Mouse (Mus musculus): ENCODE results near the gene Ccdc78.

The Ccdc78 gene

DNA sequence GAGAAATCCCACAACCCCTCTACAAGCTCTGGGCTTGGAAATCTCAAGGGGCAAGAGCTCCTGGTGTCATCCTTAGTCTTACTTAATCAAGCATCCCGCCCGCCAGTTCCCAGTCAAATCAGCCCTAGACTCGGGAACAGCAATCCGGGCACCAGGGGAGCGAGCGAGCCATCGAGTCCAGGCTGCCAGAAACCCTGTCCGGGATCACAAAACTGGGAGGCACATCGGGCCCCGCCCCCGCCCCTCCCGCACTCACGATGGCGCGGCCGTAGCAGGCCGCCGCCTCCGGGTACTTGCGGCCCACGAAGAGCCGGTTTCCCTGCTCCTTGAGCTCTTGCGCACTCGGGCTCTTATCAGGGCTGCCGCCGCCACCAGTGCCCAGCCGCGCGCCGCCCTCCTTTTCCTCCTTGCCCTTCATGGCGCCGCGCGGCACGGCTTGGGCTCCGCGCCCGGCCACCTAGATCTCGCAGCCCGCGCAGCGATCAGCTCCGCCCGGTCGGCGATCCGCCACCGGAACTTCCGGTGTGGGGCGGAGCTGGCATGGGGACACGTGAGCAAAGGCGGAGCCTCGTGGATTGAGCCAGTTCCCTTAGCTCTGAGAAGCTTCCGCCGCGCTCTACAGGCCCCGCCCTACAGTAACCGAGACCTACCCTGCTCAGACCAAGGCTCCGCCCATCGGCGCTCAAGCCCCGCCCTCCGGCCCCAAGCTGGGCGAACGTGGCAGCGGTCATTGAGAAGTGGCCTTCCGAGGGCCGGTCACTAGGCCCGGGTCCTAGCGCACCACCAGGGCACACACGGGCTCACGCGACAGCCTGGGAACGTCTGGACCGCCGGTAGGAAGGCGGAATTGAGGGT, 46.3 kb downstream of the Ccdc78 start:
- DNase-seq (ENCODE audit: low spot score in 2 of 2), result peak; percentile 98 to 99

DNA sequence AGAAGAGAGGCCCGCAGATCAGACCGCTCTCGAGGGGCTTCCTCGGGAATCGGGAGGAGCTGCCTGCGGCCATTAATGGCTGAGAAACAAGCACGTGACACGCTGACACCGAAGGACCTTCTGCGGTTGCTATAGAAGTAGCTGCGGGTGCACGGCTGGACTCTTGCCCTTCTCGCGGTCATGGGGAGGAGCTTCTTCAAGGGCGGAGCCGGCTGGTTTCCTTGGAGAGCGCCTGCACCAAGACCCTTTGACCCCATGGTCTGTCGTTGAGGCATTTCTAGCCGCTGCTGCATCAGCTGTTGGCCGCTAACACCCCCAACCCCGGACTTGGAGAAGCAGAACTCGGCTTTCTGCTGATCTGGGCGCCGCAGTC, 46.9 kb downstream of the Ccdc78 start, which contains the start of gene Stub1:
Stub1 (minus strand) TSS at position 114 of the 373 bp plus-strand sequence.
- peak; percentile 79 to 83 for DNase-seq (ENCODE audit: low spot score in 2 of 2)

DNA sequence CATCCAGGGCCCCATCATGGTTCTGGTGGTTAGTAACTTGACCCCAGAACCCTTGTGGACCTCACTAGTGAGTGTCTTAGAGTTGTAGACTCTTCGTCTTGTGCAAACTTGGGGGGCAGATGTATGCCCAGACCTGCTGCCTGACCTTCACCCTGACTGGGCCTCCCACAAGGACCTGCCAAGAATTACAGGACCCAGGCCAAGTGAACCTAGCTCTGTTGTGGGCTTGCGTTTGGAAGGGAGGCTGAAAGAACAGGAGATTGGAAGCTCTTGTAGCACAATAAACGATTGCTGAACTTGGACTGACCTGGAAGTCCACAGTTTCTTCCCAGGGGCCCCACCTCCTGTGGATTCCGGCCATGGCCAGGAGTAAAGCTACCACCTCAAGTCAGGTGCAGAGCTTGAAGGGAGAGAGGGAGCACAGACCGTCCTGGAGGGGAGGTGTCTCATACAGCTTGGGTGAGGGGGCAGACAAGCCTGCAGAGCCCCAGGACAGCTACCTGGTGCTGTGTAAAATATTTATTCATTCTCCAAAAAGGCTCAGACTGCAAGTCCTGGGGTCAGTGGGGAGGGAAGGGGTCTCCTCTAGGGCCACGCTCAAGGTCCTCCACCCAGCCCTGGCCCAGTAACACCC, 47.7 kb downstream of the Ccdc78 start:
- no peak for DNase-seq (ENCODE audit: low spot score in 2 of 2)

DNA sequence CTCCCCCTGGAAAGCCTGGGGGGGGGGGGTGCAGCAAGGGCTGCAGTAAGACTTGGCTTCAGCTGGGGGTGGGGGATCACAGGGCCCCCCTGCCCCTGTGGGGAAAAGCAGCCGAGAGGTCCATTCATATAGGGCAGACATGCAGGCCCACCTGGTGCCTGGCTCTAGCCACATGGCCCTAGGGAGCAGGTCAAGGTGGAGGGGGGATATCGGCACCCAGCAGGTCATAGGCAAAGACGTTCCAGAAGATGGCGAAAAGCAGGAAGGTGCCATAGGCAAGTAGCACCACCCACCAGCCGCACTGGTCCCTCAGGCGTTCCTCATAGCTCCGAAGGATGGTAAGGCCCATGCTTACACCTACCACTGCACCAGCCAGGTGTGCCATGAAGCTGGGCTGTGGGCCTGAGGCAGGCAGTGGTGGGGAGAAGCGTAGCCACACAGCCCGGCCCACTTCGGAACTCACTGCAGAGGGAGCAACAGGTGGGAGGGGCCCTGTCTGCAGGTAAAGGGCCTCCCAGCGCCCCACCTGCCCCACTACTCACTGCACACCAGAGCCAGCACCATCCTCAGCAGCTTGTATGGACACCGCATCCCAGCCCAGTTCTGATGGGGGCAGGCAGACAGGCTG, 48.3 kb downstream of the Ccdc78 start:
- DNase-seq (ENCODE audit: low spot score in 2 of 2), result no peak

DNA sequence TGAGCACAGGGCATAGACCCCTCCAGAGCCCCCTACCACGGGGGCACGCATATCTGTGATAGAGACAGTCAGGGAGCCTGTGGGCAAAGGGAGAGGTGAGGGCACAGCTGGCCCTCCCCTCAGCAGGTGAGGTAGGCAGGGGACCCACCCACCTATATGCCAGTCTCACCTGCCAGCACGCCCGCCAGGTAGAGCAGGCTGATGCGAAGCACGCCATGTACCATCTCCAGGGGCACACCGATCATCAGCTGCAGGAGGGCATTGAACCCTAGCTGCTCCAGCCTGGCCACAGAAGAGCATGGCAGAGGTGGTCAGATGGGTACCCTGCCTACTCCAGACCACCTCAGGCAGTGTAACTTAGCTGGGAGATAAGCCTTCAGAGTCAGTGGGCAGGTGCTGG, 48.9 kb downstream of the Ccdc78 start:
- no peak for DNase-seq (ENCODE audit: low spot score in 2 of 2)

DNA sequence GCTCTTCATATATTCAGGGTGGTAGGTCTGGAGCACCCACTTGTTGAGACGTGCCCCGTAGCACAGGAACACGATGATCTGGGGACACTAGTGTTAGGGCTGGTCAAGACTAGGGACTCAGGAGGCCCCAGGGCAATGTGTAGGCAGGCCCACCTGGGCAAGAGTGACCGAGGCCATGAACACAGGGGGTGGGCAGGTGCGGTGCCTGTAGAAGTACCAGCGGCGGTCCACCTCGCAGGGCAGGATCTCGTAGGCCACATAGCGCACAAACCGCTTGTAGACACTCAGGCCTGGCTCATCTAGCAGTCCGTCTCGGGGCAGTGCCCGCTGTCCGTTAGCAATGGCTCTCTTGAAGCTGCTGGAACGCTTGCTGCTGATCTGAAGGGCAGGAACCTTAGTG, 49.4 kb downstream of the Ccdc78 start:
- no peak for DNase-seq (ENCODE audit: low spot score in 2 of 2)

DNA sequence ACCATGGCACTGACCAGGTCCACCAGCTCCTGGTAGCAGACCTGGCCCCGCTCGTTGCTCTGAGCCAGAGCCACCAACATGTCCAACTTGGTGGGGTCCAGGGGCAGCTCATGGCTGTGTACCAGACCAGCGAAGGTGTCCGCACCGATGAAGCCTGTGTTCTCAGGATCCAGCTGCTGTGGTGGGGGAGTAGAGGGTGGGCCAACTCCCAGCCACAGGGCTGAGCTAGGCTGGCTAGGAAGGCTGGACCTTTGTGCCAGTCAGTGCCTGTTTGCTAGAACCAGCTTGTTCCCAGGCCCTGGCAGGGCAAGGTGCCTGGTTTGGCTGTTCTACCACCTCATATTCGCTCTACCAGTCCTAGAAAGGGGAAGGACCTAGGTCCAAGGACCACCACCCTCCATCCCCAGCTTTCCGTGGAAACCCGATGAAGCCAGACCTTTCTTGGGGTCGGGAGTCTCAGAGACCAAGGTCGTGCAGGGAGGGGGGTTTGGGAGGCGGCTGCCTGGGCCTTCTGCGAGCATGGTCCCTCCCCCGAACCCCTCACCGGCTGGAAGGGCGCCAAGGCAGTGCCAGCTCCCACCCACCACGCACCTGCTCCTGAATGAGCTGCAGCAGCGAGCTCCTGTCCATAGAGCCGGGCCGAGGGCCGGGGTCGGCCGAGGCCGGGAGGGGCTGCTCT, 50.2 kb downstream of the Ccdc78 start:
- DNase-seq (ENCODE audit: low spot score in 2 of 2), result no peak

DNA sequence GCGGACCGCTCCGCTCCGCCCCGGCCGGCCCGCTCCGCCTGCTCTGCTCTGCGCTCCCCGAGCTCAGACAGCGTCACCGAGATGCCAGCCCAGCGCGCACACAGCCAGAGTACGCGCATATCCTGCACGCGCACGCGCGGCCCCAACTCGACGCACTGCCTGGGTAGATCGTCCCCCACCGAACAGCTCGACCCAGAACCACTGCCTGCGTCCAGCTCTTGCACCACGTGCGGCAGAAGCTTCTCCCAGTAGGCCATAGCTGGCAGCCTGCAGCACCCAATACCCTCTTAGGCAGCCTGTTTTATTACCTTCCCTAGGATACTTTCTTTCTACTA, 50.7 kb downstream of the Ccdc78 start, which contains the start of gene Rhbdl1:
Rhbdl1 (minus strand) TSS at position 220 of the 335 bp plus-strand sequence.
- DNase-seq (ENCODE audit: low spot score in 2 of 2), result peak; percentile 86 to 87

DNA sequence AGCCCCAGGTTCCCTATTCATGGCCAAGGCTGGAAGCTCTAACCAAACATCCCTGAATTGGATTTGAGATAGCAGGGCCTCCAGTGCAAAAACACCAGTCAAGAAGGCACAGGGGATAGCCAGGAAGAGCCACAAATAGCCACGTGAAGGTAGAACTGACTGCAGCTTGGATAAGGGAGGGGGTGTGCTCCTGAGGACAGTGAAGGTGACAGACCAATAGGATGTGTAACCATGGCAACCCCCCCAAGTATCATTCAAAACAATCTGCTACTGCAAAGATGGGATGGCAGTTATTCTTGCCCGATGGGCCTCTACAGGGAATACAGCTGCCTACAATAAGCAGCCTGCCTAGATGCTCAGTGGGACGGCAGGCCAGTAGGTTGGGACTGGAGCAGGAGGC, 51.2 kb downstream of the Ccdc78 start:
- DNase-seq (ENCODE audit: low spot score in 2 of 2), result no peak

DNA sequence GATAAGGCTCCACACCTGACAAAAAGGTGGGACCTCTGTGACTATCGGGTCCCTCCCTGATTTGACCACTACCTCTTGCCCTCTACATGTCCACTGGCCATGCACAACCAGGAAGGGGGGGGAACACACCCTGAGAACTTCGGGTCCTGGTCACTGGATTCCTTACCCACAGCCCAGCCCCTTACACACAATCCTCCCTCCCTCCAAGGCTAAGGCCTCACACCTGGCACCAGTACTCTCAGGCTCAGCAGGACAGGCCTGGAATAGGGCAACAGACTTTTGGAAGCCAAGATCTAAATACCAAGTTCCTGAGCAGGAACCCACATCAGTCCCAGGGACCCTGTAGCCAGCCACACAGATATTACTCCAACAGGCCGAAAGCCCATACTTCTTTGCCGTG, 52.5 kb downstream of the Ccdc78 start:
- no peak for DNase-seq (ENCODE audit: low spot score in 2 of 2)

DNA sequence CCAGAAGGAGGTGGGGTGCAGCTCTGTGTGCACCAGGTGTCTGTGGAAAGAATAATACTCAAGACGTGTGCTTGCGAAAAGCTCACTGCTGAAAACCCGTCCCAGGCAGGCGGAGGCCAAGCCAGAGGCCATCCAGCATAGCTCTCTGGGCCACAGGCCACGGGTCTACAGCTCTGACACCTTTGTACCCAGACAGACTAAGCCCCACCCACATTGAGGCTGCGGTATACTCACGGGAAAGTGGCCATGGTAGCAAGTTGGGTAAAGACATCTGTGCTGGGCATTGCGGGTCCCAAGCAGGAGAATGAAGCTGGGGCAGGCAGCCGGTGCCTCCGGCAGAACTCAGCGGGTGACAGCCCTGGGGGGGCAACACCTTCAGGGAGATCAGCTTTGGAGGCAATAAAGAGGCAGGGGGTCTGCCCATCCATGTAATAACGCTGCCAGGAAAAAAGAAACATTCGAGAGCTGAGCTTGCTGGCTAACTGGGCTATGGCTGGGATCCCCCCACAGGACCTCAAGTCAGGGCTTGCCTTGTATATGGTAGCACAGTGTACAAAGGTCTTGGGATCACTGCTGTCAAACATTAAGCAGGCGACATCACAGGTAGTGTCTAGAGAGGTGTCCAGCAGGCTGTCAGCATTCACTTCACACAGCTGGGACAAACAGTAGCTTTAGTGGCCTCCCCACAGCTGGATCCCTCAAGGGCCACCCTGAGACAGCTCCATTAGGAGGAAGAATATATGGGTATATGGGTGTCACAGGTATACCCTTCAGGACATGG, 53.3 kb downstream of the Ccdc78 start:
- no peak for DNase-seq (ENCODE audit: low spot score in 2 of 2)

Data from right cerebral cortex, postnatal 36 days (tissue).